Mouse (Mus musculus): Measurements from ENCODE around the gene Ube2l3.
"Not testable (repeated sequence)": the region's sequence is repeated elsewhere in the genome, so short reads cannot be mapped to it uniquely, and the experiment has no call there.

Gene Ube2l3

GRCm38 (mm10) chr16:17209404-17209960 is 7.0 kb upstream of the Ube2l3 start:
- DNase-seq (ENCODE audit: low read depth, low spot score) = peak; percentile 23

- peak; percentile 73 for DNase-seq (ENCODE audit: low read depth, low spot score)
Observed at GRCm38 (mm10) chr16:17208389-17209361, 6.2 kb upstream of the Ube2l3 start, which contains the start of gene Rimbp3. Gene Rimbp3, plus strand, starts transcription at chr16:17208603.

- DNase-seq (ENCODE audit: low read depth, low spot score) = peak; percentile 44
Observed at GRCm38 (mm10) chr16:17204990-17205389, 2.5 kb upstream of the Ube2l3 start.

DNA sequence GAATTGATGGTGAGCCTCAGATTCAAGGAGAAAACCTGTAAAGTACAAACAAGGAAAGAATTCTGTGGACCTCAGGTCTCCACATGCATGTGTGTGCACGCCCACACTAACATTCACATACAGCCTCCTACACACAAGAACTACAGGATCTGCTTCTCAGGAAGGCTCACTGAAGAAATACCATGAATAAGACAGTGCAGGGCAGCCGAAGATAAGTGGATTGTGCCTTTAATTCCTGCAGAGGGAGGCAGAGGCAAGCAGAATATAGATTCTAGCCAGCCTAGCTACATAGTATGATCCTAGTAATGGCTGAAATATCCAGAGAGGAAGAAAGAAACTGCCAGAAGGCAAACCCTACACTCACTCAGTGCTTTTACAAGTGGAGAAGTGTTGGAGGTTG is 472 bp downstream of the Ube2l3 start:
- peak; percentile 9 for DNase-seq (ENCODE audit: low read depth, low spot score)

DNA sequence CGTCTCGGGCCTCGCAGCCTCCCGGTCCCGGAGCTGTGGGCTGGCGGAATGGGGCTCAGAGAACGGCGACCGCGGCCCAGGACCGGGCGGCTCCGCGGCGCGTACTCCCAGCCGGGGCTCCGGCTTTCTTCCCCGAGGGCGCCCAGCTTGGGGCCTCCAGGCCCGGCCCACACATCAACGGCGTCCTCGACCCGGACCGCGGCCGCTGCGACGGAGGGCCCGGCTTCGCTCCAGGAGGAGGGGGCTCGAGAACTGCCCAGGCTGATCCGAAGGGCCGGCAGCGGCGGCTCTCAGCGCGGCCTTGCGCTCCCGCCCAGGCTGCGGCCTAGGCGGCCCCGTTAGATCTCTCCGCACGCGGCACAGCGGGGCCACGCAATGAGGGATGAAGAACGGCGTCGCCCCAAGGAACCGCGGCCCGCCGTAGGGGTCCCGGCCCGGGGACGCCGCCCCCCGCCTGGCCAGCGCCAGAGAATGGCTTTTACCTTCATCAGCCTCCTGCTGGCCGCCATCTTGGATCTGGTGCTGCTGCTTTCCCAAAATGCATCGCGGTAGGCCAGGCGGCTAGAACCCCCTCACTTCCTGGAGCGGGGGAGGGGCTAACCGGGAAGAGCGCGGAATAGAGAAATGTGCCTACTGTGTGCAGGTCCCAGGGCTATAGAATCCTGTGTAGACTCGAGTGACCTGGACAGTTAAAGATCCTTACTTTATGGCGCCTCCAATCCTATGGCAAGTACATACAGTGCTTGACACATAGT is 1.3 kb downstream of the Ube2l3 start:
- peak; percentile 66 for DNase-seq (ENCODE audit: low read depth, low spot score)

DNA sequence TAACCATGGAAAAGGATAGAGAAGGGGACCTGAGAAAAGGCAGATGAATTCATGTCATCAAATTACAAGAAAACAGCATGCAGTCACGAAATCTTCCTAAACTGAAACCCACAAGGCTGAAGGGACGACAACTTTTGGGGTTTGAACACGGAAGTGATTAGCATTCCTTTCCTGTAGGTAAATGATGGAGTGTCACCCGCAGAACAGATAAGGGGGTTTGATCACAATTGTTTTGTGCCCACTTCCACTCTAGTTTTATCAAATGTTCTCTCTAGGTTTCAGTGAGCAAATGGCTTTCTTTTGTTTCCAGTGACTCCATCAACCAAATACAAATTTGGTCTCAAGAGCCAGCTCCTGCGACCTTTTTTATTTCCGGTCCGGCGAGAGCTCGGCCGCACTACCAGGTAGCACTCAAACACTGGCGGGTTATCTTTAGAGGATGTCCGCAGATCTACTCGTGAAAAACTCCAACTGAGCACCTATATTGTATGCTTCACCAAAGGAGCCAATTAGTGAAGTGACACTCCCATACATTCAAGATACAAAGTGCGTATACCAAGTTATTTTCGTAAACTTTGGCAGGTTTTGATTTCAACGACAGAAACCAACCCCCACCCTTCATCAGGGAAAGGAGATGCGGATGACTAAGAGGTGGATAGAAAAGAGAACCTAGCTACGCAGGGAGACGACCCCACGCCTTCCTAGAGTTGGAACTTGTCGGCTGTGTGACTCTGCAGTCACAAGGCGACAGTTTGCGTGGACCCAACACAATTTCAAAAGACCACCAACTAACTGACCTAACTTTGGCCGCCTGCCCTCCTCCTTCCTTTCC is 2.1 kb downstream of the Ube2l3 start:
- no peak for DNase-seq (ENCODE audit: low read depth, low spot score)

GRCm38 (mm10) chr16:17193823-17194222 is 8.6 kb downstream of the Ube2l3 start:
- DNase-seq (ENCODE audit: low read depth, low spot score) = no peak

DNA sequence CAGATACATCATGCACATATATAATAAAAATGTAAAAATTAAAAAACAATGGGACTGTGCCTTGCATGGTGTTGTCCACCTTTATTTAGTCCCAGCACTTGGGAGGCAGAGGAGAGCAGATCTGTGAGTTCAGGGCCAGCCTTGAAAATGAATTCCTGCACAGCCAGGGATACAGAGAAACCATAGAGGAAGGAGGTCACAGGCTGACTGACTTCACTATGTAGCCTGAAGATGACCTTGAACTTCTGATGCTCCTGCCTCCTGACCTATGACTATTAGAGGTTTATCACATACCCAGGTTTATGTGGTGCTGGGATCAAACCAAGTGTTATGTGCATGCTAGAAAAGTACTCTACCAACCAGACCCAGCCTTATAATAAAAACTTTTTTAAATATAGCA is 17.0 kb downstream of the Ube2l3 start:
- no peak for DNase-seq (ENCODE audit: low read depth, low spot score)

GRCm38 (mm10) chr16:17183003-17183402 is 19.4 kb downstream of the Ube2l3 start:
- DNase-seq (ENCODE audit: low read depth, low spot score) = no peak

DNA sequence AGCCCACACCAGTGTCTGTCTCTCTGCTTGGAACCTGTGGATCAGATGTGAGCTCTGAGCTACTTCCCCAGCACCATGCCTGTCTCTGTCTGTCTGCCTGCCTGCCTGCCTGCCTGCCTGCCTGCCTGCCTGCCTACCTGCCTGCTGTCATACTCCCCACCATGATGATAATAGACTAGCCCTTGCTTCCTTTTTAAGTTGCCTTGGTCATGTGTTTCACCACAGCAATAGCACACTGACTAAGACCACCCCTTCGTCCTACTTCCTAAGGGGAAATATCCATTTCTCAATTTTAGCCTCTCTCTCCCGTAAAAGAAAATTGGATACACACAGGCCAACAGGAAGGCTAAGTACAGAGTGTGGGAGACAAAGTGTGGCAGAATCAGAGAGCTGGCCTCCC is 20.3 kb downstream of the Ube2l3 start:
- no peak for DNase-seq (ENCODE audit: low read depth, low spot score)

DNA sequence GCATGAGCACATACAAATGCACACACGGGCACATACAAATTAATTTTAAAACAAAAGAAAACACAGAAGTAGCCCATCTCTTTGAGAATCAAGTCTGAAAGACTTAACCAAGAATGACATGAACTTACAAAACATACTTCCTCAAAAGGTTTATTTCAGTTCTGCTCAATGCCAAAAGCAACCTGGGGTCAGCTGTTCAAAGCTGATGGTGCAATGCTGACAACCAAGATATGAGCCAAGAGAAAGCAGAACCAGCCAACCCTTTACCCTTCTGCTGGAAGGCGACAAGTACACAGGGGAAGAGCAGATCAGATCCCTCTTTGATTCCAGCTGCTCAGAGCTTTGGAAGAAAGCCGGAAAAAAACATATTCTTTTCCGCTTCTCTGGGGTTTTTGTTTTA is 21.1 kb downstream of the Ube2l3 start:
- no peak for DNase-seq (ENCODE audit: low read depth, low spot score)

DNA sequence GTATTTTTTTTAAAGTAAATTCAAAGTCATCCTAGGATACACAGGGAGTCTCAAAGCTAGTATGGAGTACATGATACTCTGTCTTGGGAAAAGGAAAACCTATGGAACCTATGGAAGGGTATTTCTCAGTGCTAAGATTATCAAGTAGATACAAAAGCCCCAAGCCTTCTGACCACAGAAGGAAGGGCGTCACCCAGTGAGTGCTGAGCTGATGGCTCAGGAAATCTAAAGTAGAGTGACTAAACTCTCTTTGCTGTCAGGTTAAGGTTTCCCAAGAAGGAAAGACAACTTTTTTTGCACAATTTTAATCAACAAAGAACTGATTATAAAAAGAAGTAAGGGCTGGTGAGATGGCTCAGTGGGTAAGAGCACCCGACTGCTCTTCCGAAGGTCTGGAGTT is 22.7 kb downstream of the Ube2l3 start:
- DNase-seq (ENCODE audit: low read depth, low spot score) = no peak

GRCm38 (mm10) chr16:17177623-17178170 is 24.8 kb downstream of the Ube2l3 start:
- no peak for DNase-seq (ENCODE audit: low read depth, low spot score)

DNA sequence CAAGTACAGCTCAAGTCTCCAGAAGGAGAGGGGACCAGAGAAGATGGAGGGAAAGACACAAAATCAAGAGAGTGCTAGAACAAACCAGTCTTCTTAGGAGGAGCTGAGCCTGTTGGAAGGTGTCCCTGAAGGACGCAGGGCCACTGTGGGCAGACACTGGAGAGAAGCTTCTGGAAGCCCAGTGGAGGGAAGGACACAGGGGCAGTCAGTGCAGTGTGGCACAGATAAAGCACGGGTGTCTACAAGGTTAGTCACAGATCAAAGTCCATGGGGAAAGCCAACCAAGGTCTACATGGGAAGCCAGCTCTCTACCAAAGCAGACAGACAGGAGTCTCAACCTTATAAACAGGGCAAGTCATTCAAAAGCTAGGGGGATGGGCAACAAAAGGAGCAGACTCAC is 26.7 kb downstream of the Ube2l3 start:
- DNase-seq (ENCODE audit: low read depth, low spot score) = no peak

GRCm38 (mm10) chr16:17168049-17168448 is 34.4 kb downstream of the Ube2l3 start:
- no peak for DNase-seq (ENCODE audit: low read depth, low spot score)

GRCm38 (mm10) chr16:17167179-17167578 is 35.3 kb downstream of the Ube2l3 start:
- no peak for DNase-seq (ENCODE audit: low read depth, low spot score)

- DNase-seq (ENCODE audit: low read depth, low spot score) = not testable (repeated sequence)
Observed at GRCm38 (mm10) chr16:17165478-17165877, 37.0 kb downstream of the Ube2l3 start.

DNA sequence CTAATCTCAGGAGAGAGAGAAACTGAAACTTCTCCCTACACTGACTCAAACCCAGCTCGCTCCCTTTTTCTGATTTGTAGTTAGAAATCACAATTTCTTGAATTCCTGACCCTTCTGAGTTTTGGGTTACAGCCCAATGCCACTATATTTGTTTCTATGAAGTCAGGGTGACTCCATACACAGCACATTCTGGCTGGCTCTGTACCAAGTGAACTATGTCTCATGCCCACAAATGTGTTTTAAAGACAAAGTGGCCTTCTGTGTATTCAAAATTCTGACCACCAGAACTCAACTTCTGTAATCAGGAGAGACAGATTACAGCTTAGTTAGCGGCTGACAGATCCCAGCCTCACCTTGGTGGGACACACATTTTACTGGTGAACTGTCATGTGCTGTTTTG is 48.1 kb downstream of the Ube2l3 start:
- DNase-seq (ENCODE audit: low read depth, low spot score) = no peak

DNA sequence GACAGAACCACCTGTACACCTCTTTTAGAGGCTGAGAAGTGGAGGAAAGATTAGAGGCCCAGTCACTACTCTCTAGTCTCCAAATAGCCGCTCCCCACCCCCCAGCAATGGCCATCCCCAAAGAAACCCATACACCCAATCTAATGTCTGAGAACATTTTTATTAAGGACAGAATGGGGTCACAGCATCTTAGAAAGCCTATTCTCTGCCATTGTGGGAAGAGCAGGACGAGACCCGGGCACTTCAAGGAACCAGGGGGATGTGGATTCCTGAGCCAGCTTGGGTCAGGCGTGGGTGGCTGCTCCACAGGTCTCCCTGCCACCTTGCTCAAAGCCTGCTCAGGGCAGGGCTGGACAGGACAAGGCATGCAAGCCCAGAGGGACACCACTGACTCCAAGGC is 50.6 kb downstream of the Ube2l3 start:
- no peak for DNase-seq (ENCODE audit: low read depth, low spot score)

- no peak for DNase-seq (ENCODE audit: low read depth, low spot score)
Observed at GRCm38 (mm10) chr16:17150520-17151258, 51.8 kb downstream of the Ube2l3 start.

All from retina, postnatal 7 days (tissue).